25 mouse cellular contexts compared by ENCODE assay signal in genomic region chr12:72115126-72115525, GRCm38 (mm10). TPM values are rescaled to one million over a fixed set of nuclear protein-coding genes. Genes with fewer than 3 reads are reported as not detected.
DNase-seq lines count a peak whose midpoint lies in the region; TF ChIP-seq lines count a peak whose summit lies in the region.
"Had no signal": no experiment of that assay in that cellular context is flagged by ENCODE, and none has a peak within 500 bp of the region (broad histone marks: within the 10 kb centered on the region; RNA-seq: fewer than 3 reads in every experiment).

No protein-coding gene starts in this region.

- 0 out of 2 replicates have a peak, but pooled peaks have one; percentile 4 for TF ChIP-seq CTCF in layer of hippocampus, adult 2 months (conservative IDR thresholded peaks at IDR 0.05)

- WGBS in heart, embryonic 10.5 days: 73% methylated on average over 6 of the region's 6 CpGs

- DNase-seq in heart, adult 11 months: peak; percentile 82
- no peak for DNase-seq in heart, embryonic 10.5 days (ENCODE audit: low spot score)
- DNase-seq in layer of hippocampus, adult 2 months (ENCODE audit: low spot score in 2 of 2): no peak
- DNase-seq in layer of hippocampus, postnatal 25 days (ENCODE audit: extremely low spot score in 1 of 2, low spot score in 1 of 2): no peak
- peak; percentile 61 for DNase-seq in NIH3T3 (ENCODE audit: low read depth)
- DNase-seq in heart, postnatal 14 days: peak; percentile 16 to 19
- DNase-seq in cerebellum, postnatal 36 days: no peak
- DNase-seq: B cell, adult 2 months; cerebellum, adult 8-10 months; embryo, embryonic 11 days; forebrain, postnatal 0 days; gastrocnemius, postnatal 14 days; kidney, adult 18-20 months; kidney, postnatal 25 days; lung, postnatal 4 days; right cerebral cortex, postnatal 14 days; thymus, postnatal 4 days had no signal

- no peak overlapping the region for H3K4me3 ChIP-seq in heart, embryonic 10.5 days
- H3K4me3 ChIP-seq in layer of hippocampus, adult 2 months: no peak overlapping the region
- H3K4me3 ChIP-seq: embryonic facial prominence, embryonic 12.5 days; kidney, embryonic 15.5 days; limb, embryonic 13.5 days; megakaryocyte, embryonic 14.5 days; midbrain, embryonic 12.5 days; myocyte; neural tube, embryonic 12.5 days had no signal

- H3K27ac ChIP-seq in heart, embryonic 10.5 days: no peak overlapping the region
- no peak overlapping the region for H3K27ac ChIP-seq in layer of hippocampus, adult 2 months
- H3K27ac ChIP-seq: embryonic facial prominence, embryonic 12.5 days; kidney, embryonic 15.5 days; limb, embryonic 13.5 days; midbrain, embryonic 12.5 days; neural tube, embryonic 12.5 days had no signal

- 0 out of 2 replicates have a peak, but pooled peaks cover 3% of the 10 kb centered on the region for H3K27me3 ChIP-seq in heart, embryonic 10.5 days (ENCODE audit: insufficient read depth, poor library complexity, severe bottlenecking)
- H3K27me3 ChIP-seq: embryonic facial prominence, embryonic 12.5 days; kidney, embryonic 15.5 days; midbrain, embryonic 12.5 days; neural tube, embryonic 12.5 days had no signal

- H3K4me1 ChIP-seq in heart, embryonic 10.5 days: no peaks in the 10 kb centered on the region
- H3K4me1 ChIP-seq: embryonic facial prominence, embryonic 12.5 days; kidney, embryonic 15.5 days; limb, embryonic 13.5 days; midbrain, embryonic 12.5 days; neural tube, embryonic 12.5 days had no signal

- no peaks in the 10 kb centered on the region for H3K36me3 ChIP-seq in heart, embryonic 10.5 days
- H3K36me3 ChIP-seq: embryonic facial prominence, embryonic 12.5 days; kidney, embryonic 15.5 days; limb, embryonic 13.5 days; midbrain, embryonic 12.5 days; neural tube, embryonic 12.5 days had no signal

- no peaks in the 10 kb centered on the region for H3K9me3 ChIP-seq in heart, embryonic 10.5 days
- H3K9me3 ChIP-seq: embryonic facial prominence, embryonic 12.5 days; kidney, embryonic 15.5 days; limb, embryonic 13.5 days; megakaryocyte, embryonic 14.5 days; midbrain, embryonic 12.5 days; neural tube, embryonic 12.5 days had no signal

- intact Hi-C loops in heart, postnatal 14 days (cut with DNase I): no loop called here

RNA-seq across cellular contexts. Expression of gene Jkamp, which starts 29.7 kb away (rescaled TPM):
- 65.2 and 70.7 TPM in 2 replicates for polyA plus RNA-seq in heart, embryonic 10.5 days (2016; fragmentation: Nextera tagmentation; extraction: Ambion mirVana)
- total RNA-seq in layer of hippocampus, adult 2 months (2021): 10 to 100 TPM; 47.8 to 52.6 TPM
- 10 to 100 TPM; 51.0 to 52.6 TPM for total RNA-seq in layer of hippocampus, postnatal 25 days (2021)
- 10 to 100 TPM; 24.5 to 26.4 TPM for total RNA-seq in heart, postnatal 14 days (2021)

RNA-seq across cellular contexts. Expression of gene L3hypdh, which starts 29.9 kb away (rescaled TPM):
- 13.6 and 15.1 TPM in 2 replicates for polyA plus RNA-seq in heart, embryonic 10.5 days (2016; fragmentation: Nextera tagmentation; extraction: Ambion mirVana)
- total RNA-seq in layer of hippocampus, adult 2 months (2021): 1 to 10 TPM; 3.0 to 3.5 TPM
- total RNA-seq in layer of hippocampus, postnatal 25 days (2021): 1 to 10 TPM; 3.7 to 4.1 TPM
- total RNA-seq in heart, postnatal 14 days (2021): 1 to 10 TPM; 8.3 to 8.6 TPM

RNA-seq across cellular contexts. Expression of gene Gpr135, which starts 44.2 kb away (rescaled TPM):
- polyA plus RNA-seq in heart, embryonic 10.5 days (2016; fragmentation: Nextera tagmentation; extraction: Ambion mirVana): 0.32 and 0.41 TPM in 2 replicates
- total RNA-seq in layer of hippocampus, adult 2 months (2021): 10 to 100 TPM; 13.5 TPM
- total RNA-seq in layer of hippocampus, postnatal 25 days (2021): 10 to 100 TPM; 13.4 TPM
- under 1 TPM; 0.48 to 0.61 TPM for total RNA-seq in heart, postnatal 14 days (2021)
- total RNA-seq: CH12.LX had no signal

Comparison
In these comparisons a context has a peak if more than half of its experiments do, and no peak if none do; other contexts are left out.
1. DNase-seq: peak in heart, adult 11 months (single experiment), NIH3T3 (single experiment) and heart, postnatal 14 days (2 of 2); none in heart, embryonic 10.5 days (single experiment), layer of hippocampus, adult 2 months (0 of 2), layer of hippocampus, postnatal 25 days (0 of 2) and cerebellum, postnatal 36 days (0 of 2).
2. RNA of gene Gpr135, which starts 44.2 kb away (total RNA-seq): 13.5 TPM in layer of hippocampus, adult 2 months and 13.4 TPM in layer of hippocampus, postnatal 25 days; 0.48 to 0.61 TPM in heart, postnatal 14 days; every median in the first group is over 4 times any median in the second.